Comparison of ENCODE assay signal across 14 mouse cellular contexts in the genomic region with DNA sequence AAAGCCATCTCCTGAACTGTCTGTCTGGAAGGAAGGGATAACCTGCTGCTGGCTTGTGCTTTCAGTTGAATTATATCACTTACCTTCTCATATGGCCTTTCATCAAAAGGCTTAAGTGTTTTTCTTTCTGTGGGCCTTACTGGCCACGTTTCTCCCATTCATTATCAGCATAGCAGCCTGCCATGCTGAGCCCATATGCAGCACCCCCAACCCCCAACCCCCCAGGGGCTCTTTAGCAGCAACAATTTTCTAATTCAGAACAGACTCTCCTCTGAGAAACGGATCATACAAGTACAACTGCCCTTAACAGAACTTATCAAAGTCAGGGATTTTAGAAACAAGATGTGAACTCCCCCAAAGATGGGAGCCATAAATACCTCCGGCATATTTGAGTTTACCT.
"Had no signal": no experiment of that assay in that cellular context is flagged by ENCODE, and none has a peak within 500 bp of the region (broad histone marks: within the 10 kb centered on the region; RNA-seq: fewer than 3 reads in every experiment).

No protein-coding gene starts in this region.

- H3K27ac ChIP-seq: kidney, postnatal 0 days; limb, embryonic 15.5 days; liver, embryonic 13.5 days; lung, embryonic 15.5 days; neural tube, embryonic 13.5 days had no signal

- H3K36me3 ChIP-seq: limb, embryonic 15.5 days; liver, embryonic 13.5 days; lung, embryonic 15.5 days; neural tube, embryonic 13.5 days had no signal

- H3K27me3 ChIP-seq: limb, embryonic 15.5 days; liver, embryonic 13.5 days; lung, embryonic 15.5 days; neural tube, embryonic 13.5 days had no signal

- H3K9ac ChIP-seq: limb, embryonic 15.5 days; liver, embryonic 13.5 days; liver, postnatal 0 days; lung, embryonic 15.5 days; neural tube, embryonic 13.5 days had no signal

- H3K9me3 ChIP-seq: limb, embryonic 15.5 days; liver, embryonic 13.5 days; lung, embryonic 15.5 days; neural tube, embryonic 13.5 days had no signal

- H3K4me1 ChIP-seq: liver, embryonic 13.5 days; lung, embryonic 15.5 days; neural tube, embryonic 13.5 days had no signal

- H3K4me2 ChIP-seq: limb, embryonic 15.5 days; liver, embryonic 13.5 days; lung, embryonic 15.5 days; neural tube, embryonic 13.5 days had no signal

- H3K4me3 ChIP-seq: limb, embryonic 15.5 days; liver, embryonic 13.5 days; lung, embryonic 15.5 days; myocyte; neural tube, embryonic 13.5 days had no signal

- DNase-seq: kidney, adult 9 months; kidney, postnatal 36 days; layer of hippocampus, adult 9-11 months; layer of hippocampus, postnatal 36 days; liver, embryonic 13.5 days; liver, postnatal 0 days; midbrain, embryonic 14.5 days; right cerebral cortex, postnatal 14 days; thymus, postnatal 4 days had no signal

- ATAC-seq: liver, postnatal 0 days had no signal
